Mouse (Mus musculus) heart, embryonic 16.5 days (tissue): Measurements from ENCODE around the gene Znrf2. TPM values are rescaled to one million over a fixed set of nuclear protein-coding genes. Genes with fewer than 3 reads are reported as not detected.

Source experiments
- ATAC-seq: fragments of 200-750 bp; cut with Nextera tagmentation; replicated peaks from 2 replicates; pipeline ENCODE4 v1.8.0; 2017; ENCODE audit warnings: moderate number of reproducible peaks; ENCODE audit not compliant: insufficient read depth, low FRiP score; ENCODE audit errors: extremely low read depth
- H3K27ac ChIP-seq: fragments of 300-500 bp; sonication (generic); 2 replicates; pipeline ENCODE4 v1.5.1; 2014; ENCODE audit warnings: mild to moderate bottlenecking, low read length, control low read depth, moderate library complexity
- H3K27me3 ChIP-seq: fragments of 300-500 bp; sonication (generic); 2 replicates; pipeline ENCODE4 v1.6.1; 2014; ENCODE audit warnings: low read length, mixed read lengths; ENCODE audit not compliant: control insufficient read depth, insufficient read depth
- H3K36me3 ChIP-seq: fragments of 300-500 bp; sonication (generic); 2 replicates; pipeline ENCODE4 v1.6.1; 2014; ENCODE audit not compliant: control insufficient read depth, insufficient read depth
- H3K4me1 ChIP-seq: fragments of 300-500 bp; sonication (generic); 2 replicates; pipeline ENCODE4 v1.6.1; 2014; ENCODE audit warnings: low read length, mixed read lengths; ENCODE audit not compliant: control insufficient read depth, insufficient read depth
- H3K4me2 ChIP-seq: fragments of 300-500 bp; sonication (generic); 2 replicates; pipeline ENCODE4 v1.6.1; 2014; ENCODE audit warnings: low read depth, mild to moderate bottlenecking, control low read depth, low read length
- H3K4me3 ChIP-seq: fragments of 300-500 bp; sonication (generic); 2 replicates; pipeline ENCODE4 v1.5.1; 2014; ENCODE audit warnings: mild to moderate bottlenecking, control low read depth, low read length
- H3K9ac ChIP-seq: fragments of 300-500 bp; sonication (generic); 2 replicates; pipeline ENCODE4 v1.6.1; 2014; ENCODE audit warnings: low read length, control low read depth
- H3K9me3 ChIP-seq: fragments of 300-500 bp; sonication (generic); replicated peaks from 2 replicates; pipeline ENCODE4 v1.6.1; 2016; ENCODE audit warnings: low read length; ENCODE audit not compliant: control insufficient read depth
- WGBS: fragments of 180-500 bp; shearing (Covaris S2); extraction: QIAGEN DNeasy Blood & Tissue Kit; methylation state at CpG from one replicate; pipeline ENCODE4 v1.1.7; 2014; 5-methylcytosine and 5-hydroxymethylcytosine counted together
- polyA plus RNA-seq: library from polyadenylated mRNA; unstranded; fragments of >200 nt; fragmentation: Nextera tagmentation; extraction: Ambion mirVana; gene quantifications from 2 replicates; pipeline ENCODE4 v1.2.1, GENCODE M21; 2015

Znrf2 gene
- polyA plus RNA-seq, 1 experiment from 2014 or later, result 3.3 TPM

DNA sequence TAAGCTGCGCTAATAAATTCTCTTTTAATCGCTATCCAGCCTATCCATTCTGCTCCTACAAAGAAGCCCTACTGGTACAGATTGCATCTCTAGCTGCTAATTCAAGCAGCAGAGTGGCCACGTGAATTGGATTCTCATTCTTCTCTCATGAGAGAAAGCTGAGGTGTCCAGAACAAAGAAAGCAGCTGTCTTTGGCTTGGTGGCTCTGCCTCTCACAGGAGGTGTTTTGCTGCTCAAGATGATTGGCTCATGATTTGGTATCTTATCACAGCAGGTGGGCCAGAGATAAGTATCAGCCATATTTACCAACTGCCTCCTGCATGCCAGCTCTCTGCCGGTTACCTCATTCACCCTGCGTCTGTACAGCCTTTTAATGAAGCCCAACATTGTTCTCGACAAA is 34.8 kb upstream of the Znrf2 start:
- Histone ChIP-seq H3K4me1 (peaks cover 12% of the 10 kb centered on the region), H3K27ac (peak overlapping the region; percentile 38; the same call in 1 of the 2 replicates), H3K27me3 (no peaks in the 10 kb centered on the region), H3K36me3 (no peaks in the 10 kb centered on the region), H3K4me2 (no peak overlapping the region), H3K9me3 (no peaks in the 10 kb centered on the region), H3K4me3 (no peak overlapping the region), H3K9ac (no peak overlapping the region)
- WGBS, result 68% methylated on average over 6 of the region's 6 CpGs
- ATAC-seq, result no peak

DNA sequence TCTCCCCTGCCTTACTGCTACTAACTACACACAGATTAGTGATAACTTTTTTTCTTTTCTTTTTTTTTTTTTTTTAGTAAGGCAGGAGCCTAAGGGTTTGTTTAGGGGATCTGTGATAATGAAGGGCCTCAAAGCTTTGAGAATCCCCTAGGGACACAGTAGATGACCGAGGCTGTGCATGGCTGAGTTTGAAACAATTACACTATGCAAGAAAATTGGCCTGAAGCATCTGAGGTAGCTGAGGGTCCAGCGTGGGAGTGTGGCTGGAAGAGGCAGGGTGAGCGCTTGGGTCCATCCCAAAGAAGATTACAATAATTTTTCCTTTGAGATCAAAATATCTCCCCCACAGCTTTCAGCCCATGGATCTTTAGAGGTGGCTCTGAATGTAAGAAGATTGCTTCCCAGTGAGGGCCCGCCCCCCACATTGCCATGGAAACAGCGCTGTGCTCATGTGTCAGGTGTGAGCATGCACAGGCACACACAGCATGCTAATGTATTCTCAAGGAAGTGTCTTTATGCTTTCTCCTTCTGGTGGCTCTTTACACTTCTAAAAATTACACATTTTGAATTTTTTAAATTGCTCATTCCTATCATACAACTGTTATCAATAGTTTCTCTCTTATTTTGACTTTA is 31.5 kb upstream of the Znrf2 start:
- H3K4me2 ChIP-seq, result no peak overlapping the region
- H3K27ac ChIP-seq, result no peak overlapping the region
- no peak overlapping the region for H3K9ac ChIP-seq
- no peaks in the 10 kb centered on the region for H3K36me3 ChIP-seq
- H3K27me3 ChIP-seq, result no peaks in the 10 kb centered on the region
- ATAC-seq, result no peak
- peaks cover 14% of the 10 kb centered on the region for H3K4me1 ChIP-seq
- 72% methylated on average over 5 of the region's 5 CpGs for WGBS
- H3K4me3 ChIP-seq, result no peak overlapping the region
- no peaks in the 10 kb centered on the region for H3K9me3 ChIP-seq

DNA sequence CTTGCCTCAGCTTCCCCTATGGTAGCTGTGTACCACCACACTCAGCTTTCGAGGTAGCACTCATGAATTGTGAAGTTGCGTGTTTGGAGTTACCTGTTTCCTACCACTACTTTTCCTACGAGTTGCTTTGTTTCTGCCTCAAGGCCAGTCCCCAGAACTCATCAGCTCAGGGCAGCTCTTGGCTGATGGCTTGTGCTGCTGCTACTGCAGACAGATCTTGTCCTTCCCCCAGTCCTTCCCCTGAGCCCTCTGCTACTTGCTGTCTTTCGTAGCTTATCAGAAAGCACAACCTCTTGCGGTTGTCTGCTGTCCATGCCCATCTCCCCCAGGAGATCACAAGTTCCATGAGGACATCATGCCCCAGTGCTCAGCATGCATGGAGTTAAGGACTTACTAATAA is 29.9 kb upstream of the Znrf2 start:
- 74% methylated on average over 5 of the region's 5 CpGs for WGBS
- Histone ChIP-seq H3K9me3 (no peaks in the 10 kb centered on the region), H3K4me2 (no peak overlapping the region), H3K27me3 (no peaks in the 10 kb centered on the region), H3K9ac (no peak overlapping the region), H3K36me3 (no peaks in the 10 kb centered on the region), H3K27ac (no peak overlapping the region), H3K4me1 (peaks cover 8% of the 10 kb centered on the region), H3K4me3 (no peak overlapping the region)
- ATAC-seq, result no peak

DNA sequence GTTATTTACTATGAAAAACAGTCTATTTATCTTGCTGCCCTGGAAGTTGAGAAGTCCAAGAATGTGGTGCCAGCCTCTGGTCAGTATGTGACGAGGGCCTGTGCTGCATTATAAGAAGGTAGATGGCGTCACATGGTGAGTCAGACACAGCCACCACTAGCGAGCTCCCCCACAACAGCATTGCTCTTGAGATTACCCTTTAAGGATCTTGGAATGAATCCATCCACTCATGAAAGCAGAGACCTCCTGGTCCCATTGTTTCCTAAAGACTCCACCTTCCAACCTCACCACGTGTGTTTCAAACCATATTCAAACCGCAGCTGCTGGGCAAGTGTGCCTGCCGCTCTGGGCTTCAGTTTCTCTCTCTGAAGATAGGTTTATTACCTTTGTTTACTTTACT is 28.2 kb upstream of the Znrf2 start:
- 35% methylated on average over 6 of the region's 6 CpGs for WGBS
- H3K4me2 ChIP-seq, result no peak overlapping the region
- H3K9ac ChIP-seq, result no peak overlapping the region

DNA sequence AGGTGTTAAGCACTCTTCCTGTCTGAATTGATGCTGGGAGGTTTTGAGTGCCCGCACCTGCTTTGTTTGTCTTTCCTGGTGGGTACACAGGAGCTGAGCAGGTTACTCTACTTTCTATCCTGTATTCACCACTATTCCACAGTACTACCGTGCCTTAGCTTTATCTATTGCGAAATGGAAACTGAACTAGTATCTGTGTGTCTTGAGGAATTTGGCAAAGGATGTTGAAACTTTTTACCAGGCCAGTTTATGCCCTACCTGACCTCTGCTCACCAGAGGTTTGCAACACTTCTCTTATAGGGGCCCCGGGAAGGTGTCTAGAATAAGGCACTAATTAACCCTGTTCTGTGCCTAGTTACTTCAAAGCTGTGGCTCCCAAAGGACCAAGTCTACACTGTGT is 27.6 kb upstream of the Znrf2 start:
- Histone ChIP-seq H3K4me1 (peaks cover 6% of the 10 kb centered on the region), H3K4me3 (no peak overlapping the region), H3K9ac (no peak overlapping the region), H3K4me2 (no peak overlapping the region), H3K36me3 (no peaks in the 10 kb centered on the region), H3K9me3 (no peaks in the 10 kb centered on the region), H3K27me3 (no peaks in the 10 kb centered on the region), H3K27ac (no peak overlapping the region)
- WGBS, result 72% methylated on average over 4 of the region's 4 CpGs
- no peak for ATAC-seq

More for the DNA sequence above, 28.2 kb upstream of the Znrf2 start:
- ATAC-seq, result peak; percentile 70
- Histone ChIP-seq H3K4me3 (no peak overlapping the region), H3K9me3 (no peaks in the 10 kb centered on the region), H3K27ac (no peak overlapping the region), H3K27me3 (no peaks in the 10 kb centered on the region), H3K36me3 (no peaks in the 10 kb centered on the region), H3K4me1 (peaks cover 6% of the 10 kb centered on the region)

DNA sequence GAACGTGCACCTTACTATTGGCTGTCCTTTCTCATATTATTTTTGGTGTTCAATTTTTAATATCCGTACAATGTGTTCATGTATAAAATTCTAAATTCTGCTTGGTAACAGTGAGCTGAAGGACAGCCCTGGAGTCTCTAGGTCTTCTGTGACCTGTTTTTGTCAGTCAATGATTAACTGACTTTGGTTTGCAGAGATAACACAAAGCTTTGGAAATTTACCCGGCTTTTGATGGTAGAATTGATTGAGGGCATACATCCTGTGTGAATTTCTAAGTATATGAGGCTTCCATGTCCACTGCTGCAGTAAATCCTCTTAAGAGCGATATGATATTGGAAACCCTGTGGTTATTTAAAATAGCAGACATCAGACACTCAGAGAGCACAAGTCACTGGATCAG is 26.6 kb upstream of the Znrf2 start:
- Histone ChIP-seq H3K4me1 (peaks cover 6% of the 10 kb centered on the region), H3K27me3 (no peaks in the 10 kb centered on the region), H3K27ac (no peak overlapping the region), H3K36me3 (no peaks in the 10 kb centered on the region), H3K9me3 (no peaks in the 10 kb centered on the region), H3K9ac (no peak overlapping the region), H3K4me2 (no peak overlapping the region), H3K4me3 (no peak overlapping the region)
- no peak for ATAC-seq
- WGBS, result 77% methylated on average over 4 of the region's 4 CpGs

DNA sequence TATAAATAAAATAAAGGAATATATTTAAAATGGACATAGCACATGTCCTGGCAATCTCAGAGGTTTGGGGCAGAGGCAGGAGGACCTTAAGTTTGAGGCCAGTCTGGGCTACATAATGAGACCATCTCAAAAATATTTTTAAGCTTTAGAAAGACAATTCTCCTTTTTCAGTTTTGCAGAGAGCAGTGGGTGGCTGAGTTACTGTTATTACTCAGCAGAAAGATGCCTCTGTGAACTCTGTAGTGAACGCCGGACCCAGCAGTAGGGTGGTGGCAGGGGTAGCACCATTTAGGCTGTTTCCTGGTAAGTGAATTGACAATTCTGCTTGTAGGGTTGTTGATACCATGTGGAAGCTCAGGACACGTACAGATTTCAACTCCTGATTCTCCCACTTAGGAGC is 22.9 kb upstream of the Znrf2 start:
- Histone ChIP-seq H3K27ac (no peak overlapping the region), H3K36me3 (no peaks in the 10 kb centered on the region), H3K27me3 (no peaks in the 10 kb centered on the region), H3K4me3 (no peak overlapping the region), H3K9me3 (0 out of 2 replicates have a peak, but pooled peaks cover under 1% of the 10 kb centered on the region), H3K4me2 (no peak overlapping the region), H3K9ac (no peak overlapping the region), H3K4me1 (no peaks in the 10 kb centered on the region)
- 84% methylated on average over 3 of the region's 3 CpGs for WGBS
- ATAC-seq, result no peak

DNA sequence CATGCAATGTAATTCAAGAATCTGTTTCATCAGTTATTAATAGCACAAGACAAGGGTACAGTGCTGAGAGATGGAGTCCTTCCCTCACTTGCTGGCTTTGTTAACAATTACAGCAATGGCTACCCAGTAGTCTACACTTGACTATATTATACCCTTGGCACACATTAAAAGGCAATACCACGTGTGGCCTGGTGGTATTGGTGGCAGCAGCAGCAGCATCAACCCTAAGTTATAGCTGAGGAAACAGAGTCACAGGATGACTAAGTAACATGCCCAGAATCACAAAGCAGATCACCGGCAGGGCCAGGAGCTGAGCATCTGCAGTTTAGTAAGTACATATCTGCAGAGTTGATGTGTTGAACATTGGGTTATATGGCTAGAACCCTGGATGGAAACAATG is 22.3 kb upstream of the Znrf2 start:
- Histone ChIP-seq H3K27ac (no peak overlapping the region), H3K9me3 (0 out of 2 replicates have a peak, but pooled peaks cover 2% of the 10 kb centered on the region), H3K4me1 (no peaks in the 10 kb centered on the region), H3K27me3 (no peaks in the 10 kb centered on the region), H3K4me2 (no peak overlapping the region), H3K36me3 (no peaks in the 10 kb centered on the region), H3K9ac (no peak overlapping the region), H3K4me3 (no peak overlapping the region)
- WGBS, result 61% methylated on average over 2 of the region's 2 CpGs
- ATAC-seq, result no peak

DNA sequence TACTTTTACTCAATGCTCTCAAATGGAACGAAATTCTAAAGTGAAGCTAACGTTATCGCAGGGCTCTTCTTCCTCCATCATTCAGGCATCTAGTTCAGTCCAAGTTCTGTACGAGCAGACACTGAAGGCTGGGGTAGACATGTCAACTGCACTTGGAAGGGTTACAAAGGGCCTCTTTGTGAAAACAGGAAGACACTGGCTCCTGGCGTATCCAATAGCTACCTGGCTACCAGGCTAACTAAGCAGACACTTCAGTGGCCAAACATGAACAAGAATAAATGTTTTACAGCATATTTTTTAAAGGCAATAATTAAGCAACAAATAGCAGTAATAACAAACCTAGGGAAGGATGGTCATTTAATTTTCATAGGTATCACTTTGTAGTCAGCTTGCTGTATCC is 21.7 kb upstream of the Znrf2 start:
- H3K27ac ChIP-seq, result no peak overlapping the region
- no peak for ATAC-seq
- H3K4me1 ChIP-seq, result no peaks in the 10 kb centered on the region
- 76% methylated on average over 5 of the region's 5 CpGs for WGBS
- no peak overlapping the region for H3K4me3 ChIP-seq
- no peaks in the 10 kb centered on the region for H3K36me3 ChIP-seq
- no peak overlapping the region for H3K4me2 ChIP-seq
- H3K27me3 ChIP-seq, result no peaks in the 10 kb centered on the region
- no peak overlapping the region for H3K9ac ChIP-seq
- 0 out of 2 replicates have a peak, but pooled peaks cover 2% of the 10 kb centered on the region for H3K9me3 ChIP-seq
